Mouse (Mus musculus) hindbrain, embryonic 16.5 days (tissue): ENCODE measurements around the gene Nup188. TPM values are rescaled to one million over a fixed set of nuclear protein-coding genes. Genes with fewer than 3 reads are reported as not detected.

Experiments
- ATAC-seq: fragments of 200-750 bp; cut with Nextera tagmentation; 2 replicates; pipeline ENCODE4 v1.8.0; 2017; ENCODE audit warnings: moderate TSS enrichment, moderate library complexity
- H3K27ac ChIP-seq: fragments of 300-500 bp; sonication (generic); 2 replicates; pipeline ENCODE4 v1.5.1; 2014; ENCODE audit warnings: low read depth, mild to moderate bottlenecking, control low read depth, low read length, moderate library complexity
- H3K27me3 ChIP-seq: fragments of 300-500 bp; sonication (generic); replicated peaks from 2 replicates; pipeline ENCODE4 v1.6.1; 2014; ENCODE audit warnings: low read length; ENCODE audit not compliant: control insufficient read depth, insufficient read depth
- H3K36me3 ChIP-seq: fragments of 300-500 bp; sonication (generic); 2 replicates; pipeline ENCODE4 v1.6.1; 2014; ENCODE audit warnings: mild to moderate bottlenecking, low read length, moderate library complexity, mixed read lengths; ENCODE audit not compliant: control insufficient read depth, insufficient read depth
- H3K4me1 ChIP-seq: fragments of 300-500 bp; sonication (generic); 2 replicates; pipeline ENCODE4 v1.6.1; 2014; ENCODE audit warnings: low read depth, low read length; ENCODE audit not compliant: control insufficient read depth, insufficient read depth
- H3K4me2 ChIP-seq: fragments of 300-500 bp; sonication (generic); 2 replicates; pipeline ENCODE4 v1.6.1; 2014; ENCODE audit warnings: mild to moderate bottlenecking, low read length, control low read depth, moderate library complexity
- H3K4me3 ChIP-seq: fragments of 300-500 bp; sonication (generic); 2 replicates; pipeline ENCODE4 v1.5.1; 2014; ENCODE audit warnings: mild to moderate bottlenecking, low read length, control low read depth, moderate library complexity
- H3K9ac ChIP-seq: fragments of 300-500 bp; sonication (generic); 2 replicates; pipeline ENCODE4 v1.6.1; 2014; ENCODE audit warnings: low read depth, mild to moderate bottlenecking, control low read depth, low read length, moderate library complexity
- H3K9me3 ChIP-seq: fragments of 300-500 bp; sonication (generic); 2 replicates; pipeline ENCODE4 v1.6.1; 2014; ENCODE audit warnings: mild to moderate bottlenecking, low read length, moderate library complexity; ENCODE audit not compliant: control insufficient read depth
- whole genome bisulfite sequencing: fragments of 180-500 bp; shearing (Covaris S2); extraction: QIAGEN DNeasy Blood & Tissue Kit; methylation state at CpG from one replicate; pipeline ENCODE4 v1.1.7; 2014; 5-methylcytosine and 5-hydroxymethylcytosine counted together
- polyA plus RNA-seq: library from polyadenylated mRNA; unstranded; fragments of >200 nt; fragmentation: Nextera tagmentation; extraction: Ambion mirVana; gene quantifications from 2 replicates; pipeline ENCODE4 v1.2.1, GENCODE M21; 2015

Nup188 gene
- polyA plus RNA-seq, 1 experiment from 2014 or later, result 15.8 TPM

DNA sequence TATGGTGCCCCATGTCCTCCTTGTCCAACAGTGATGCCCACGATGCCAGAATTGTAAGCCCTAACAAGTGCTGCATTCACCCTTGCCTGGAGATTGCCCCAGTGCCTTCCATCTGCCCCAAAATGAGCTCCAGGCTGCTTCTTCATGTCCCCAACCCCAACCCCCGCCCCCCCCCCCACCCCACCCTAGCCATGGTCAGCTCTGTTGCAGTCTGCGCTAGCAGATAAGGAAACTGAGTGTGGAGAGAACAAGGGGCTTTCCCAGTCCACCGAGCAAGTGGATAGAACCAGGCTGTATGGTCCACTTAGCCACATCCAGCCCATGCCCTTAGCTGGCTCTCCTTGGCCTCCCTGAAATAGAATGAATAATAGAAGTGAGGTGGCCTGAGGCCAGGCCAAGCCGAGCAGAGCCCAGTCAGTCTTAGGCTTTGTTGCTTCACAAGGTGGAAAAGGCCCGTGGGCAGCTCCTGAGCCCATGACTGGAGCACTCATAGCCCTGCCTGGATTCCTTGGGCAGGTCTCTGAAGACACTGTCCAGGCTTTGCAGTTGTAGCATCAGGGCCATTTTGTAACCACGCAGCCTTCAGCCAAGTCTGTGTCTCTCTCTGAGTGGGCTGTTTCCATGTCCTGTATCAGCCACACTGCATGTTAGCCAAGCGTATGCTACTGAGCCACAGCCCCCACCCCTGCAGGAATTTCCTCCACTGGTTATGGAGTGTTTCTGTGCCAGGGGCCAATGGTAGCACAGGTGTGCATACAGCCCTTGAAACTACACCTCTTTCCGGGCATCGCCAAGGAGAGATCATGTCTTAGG, 94.6 kb downstream of the Nup188 start:
- Histone ChIP-seq H3K4me1 (no peaks in the 10 kb centered on the region), H3K36me3 (peaks cover 50% of the 10 kb centered on the region), H3K9ac (no peak overlapping the region), H3K27me3 (no peaks in the 10 kb centered on the region), H3K27ac (no peak overlapping the region), H3K4me2 (no peak overlapping the region), H3K4me3 (no peak overlapping the region), H3K9me3 (no peaks in the 10 kb centered on the region)
- ATAC-seq, result no peak
- WGBS, result 94% methylated on average over 9 of the region's 10 CpGs

DNA sequence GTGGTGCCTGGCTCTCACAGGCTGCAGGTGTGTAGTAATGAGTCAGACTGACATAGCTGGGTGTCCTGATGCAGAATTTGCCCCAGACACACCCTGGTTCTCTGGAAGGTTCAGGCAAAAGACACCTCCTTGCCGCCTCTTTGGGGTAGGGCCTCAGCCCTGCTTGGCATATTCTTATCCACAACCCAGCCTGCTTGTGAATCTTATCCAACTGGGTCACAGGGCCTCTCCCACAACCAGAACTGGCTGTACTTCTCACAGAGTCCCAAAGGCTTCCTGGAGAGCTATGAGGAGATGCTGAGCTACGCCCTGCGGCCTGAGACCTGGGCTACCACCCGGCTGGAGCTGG, 95.2 kb downstream of the Nup188 start:
- Histone ChIP-seq H3K9ac (no peak overlapping the region), H3K4me3 (no peak overlapping the region), H3K36me3 (peaks cover 45% of the 10 kb centered on the region), H3K27me3 (no peaks in the 10 kb centered on the region), H3K9me3 (no peaks in the 10 kb centered on the region), H3K4me1 (no peaks in the 10 kb centered on the region), H3K27ac (no peak overlapping the region), H3K4me2 (no peak overlapping the region)
- WGBS, result 96% methylated on average over 4 of the region's 4 CpGs
- no peak for ATAC-seq

GRCm38 (mm10) chr2:30384814-30385213, 98.6 kb downstream of the Nup188 start:
- no peak overlapping the region for H3K4me2 ChIP-seq
- no peak overlapping the region for H3K4me3 ChIP-seq
- H3K36me3 ChIP-seq, result peaks cover 28% of the 10 kb centered on the region
- H3K4me1 ChIP-seq, result no peaks in the 10 kb centered on the region
- no peak overlapping the region for H3K27ac ChIP-seq
- ATAC-seq, result no peak
- H3K9me3 ChIP-seq, result no peaks in the 10 kb centered on the region
- no peak overlapping the region for H3K9ac ChIP-seq
- WGBS, result 75% methylated on average over 5 of the region's 5 CpGs
- H3K27me3 ChIP-seq, result no peaks in the 10 kb centered on the region

DNA sequence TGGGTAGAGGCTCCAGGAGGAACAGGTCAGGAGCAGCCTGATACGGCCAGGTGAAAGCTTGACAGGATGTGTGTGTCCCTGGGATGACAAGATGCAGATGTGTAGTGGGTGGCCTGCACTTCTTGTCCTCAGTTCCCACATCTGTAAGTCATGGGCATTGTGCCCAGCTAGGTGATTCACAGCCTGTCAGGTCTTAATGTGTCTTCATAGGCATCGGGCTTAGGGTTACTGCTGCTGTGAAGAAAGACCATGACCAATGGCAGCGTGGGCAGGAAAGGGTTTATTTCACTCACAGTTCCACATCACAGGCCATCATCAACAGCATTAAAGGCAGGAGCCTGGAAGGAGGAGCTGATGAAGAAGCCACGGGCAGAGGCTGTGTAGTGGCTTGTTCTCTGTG, 99.4 kb downstream of the Nup188 start:
- peaks cover 26% of the 10 kb centered on the region for H3K36me3 ChIP-seq
- no peaks in the 10 kb centered on the region for H3K27me3 ChIP-seq
- H3K27ac ChIP-seq, result no peak overlapping the region
- WGBS, result 86% methylated on average over 4 of the region's 4 CpGs
- H3K9ac ChIP-seq, result no peak overlapping the region
- H3K9me3 ChIP-seq, result no peaks in the 10 kb centered on the region
- H3K4me1 ChIP-seq, result no peaks in the 10 kb centered on the region
- no peak overlapping the region for H3K4me3 ChIP-seq
- no peak for ATAC-seq
- H3K4me2 ChIP-seq, result no peak overlapping the region

- no peak overlapping the region for H3K4me3 ChIP-seq
- H3K36me3 ChIP-seq, result peaks cover 16% of the 10 kb centered on the region
- no peak for ATAC-seq
- peaks cover 8% of the 10 kb centered on the region for H3K4me1 ChIP-seq
- H3K4me2 ChIP-seq, result no peak overlapping the region
- H3K9me3 ChIP-seq, result no peaks in the 10 kb centered on the region
- WGBS, result 82% methylated on average over 9 of the region's 9 CpGs
- H3K27ac ChIP-seq, result no peak overlapping the region
- H3K27me3 ChIP-seq, result no peaks in the 10 kb centered on the region
- no peak overlapping the region for H3K9ac ChIP-seq
These were observed 100.7 kb downstream of the Nup188 start for GRCm38 (mm10) chr2:30386913-30387312.

- Histone ChIP-seq H3K27me3 (no peaks in the 10 kb centered on the region), H3K4me1 (peaks cover 17% of the 10 kb centered on the region), H3K27ac (no peak overlapping the region), H3K9me3 (no peaks in the 10 kb centered on the region), H3K36me3 (peaks cover 3% of the 10 kb centered on the region; the same call in 1 of the 2 replicates), H3K4me2 (no peak overlapping the region), H3K9ac (no peak overlapping the region), H3K4me3 (no peak overlapping the region)
- 98% methylated on average over 2 of the region's 2 CpGs for WGBS
- no peak for ATAC-seq
These were observed 102.8 kb downstream of the Nup188 start for GRCm38 (mm10) chr2:30389000-30389399.

DNA sequence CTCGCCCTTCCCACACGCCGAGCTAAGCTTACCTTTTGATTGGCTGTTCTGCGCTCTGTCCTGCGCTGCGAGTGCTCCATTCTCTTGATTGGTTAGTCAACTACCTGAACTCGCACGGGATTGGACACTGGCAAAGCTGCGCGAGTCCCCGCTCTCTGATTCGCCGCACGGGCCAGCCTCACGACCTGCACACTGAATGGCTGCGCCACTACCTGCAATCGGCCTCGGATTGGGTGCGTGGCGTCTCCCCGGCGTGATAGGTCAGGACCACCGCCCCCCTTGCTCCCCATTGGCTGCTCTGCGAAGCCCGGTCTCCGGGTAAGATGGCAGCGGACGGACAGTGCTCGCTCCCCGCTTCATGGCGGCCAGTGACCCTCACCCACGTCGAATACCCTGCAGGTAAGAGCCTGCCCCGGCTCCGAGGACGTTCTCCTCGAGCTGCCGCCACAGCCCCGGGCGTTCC, 105.9 kb downstream of the Nup188 start, which contains the start of gene Dolpp1:
Gene Dolpp1 (plus strand): TSS at position 141 of the 463 bp plus-strand sequence.
- Histone ChIP-seq H3K9me3 (no peaks in the 10 kb centered on the region), H3K9ac (peak within 1 kb of the TSS; percentile 81), H3K4me2 (peak within 1 kb of the TSS; percentile 96), H3K36me3 (peaks cover 8% of the 10 kb centered on the region), H3K27ac (peak within 1 kb of the TSS; percentile 96), H3K4me3 (peak within 1 kb of the TSS; percentile 91), H3K4me1 (peaks cover 20% of the 10 kb centered on the region), H3K27me3 (no peaks in the 10 kb centered on the region)
- WGBS, result under 1% methylated on average over 34 of the region's 40 CpGs
- ATAC-seq, result peak; percentile 98

DNA sequence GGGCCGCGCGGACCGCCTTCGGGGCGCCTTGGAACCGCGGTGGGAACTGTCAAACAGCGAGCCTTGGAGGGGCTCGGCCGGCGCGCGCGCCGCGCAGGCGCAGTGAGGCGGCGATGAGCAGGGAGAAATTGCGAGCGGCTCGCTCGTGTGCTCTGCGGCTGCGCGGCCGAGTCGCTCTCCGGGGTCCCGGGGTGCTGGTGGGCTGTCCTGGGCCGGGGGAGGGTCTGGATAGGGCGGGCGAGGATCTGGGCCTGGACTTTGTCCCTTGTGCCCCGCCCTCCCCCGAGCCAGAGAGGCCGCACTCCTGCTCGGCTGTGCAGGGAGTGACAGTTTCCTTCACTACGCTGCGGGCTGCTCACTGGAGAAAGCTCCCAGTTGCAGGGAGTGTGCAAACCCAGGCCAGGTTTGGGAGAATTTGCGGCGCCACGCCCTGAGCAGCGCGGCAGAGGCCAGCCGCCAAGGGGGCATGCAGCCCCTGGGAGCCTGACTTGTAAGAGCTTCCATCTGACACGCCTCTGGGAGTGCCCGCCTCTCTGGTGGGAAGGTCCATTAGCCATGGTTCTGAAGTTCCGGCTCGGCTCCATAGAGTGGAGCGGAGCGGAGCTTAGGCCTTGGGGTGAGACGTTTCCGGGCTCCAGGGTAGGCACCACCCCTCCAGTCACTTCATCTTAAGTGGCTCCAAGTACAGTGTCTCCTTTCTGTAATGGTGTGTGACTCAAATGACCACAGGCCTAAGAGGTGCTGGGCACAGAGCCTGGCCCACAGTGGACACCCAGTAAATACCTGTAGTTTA, 106.6 kb downstream of the Nup188 start:
- Histone ChIP-seq H3K4me2 (peak overlapping the region; percentile 96), H3K9ac (peak overlapping the region; percentile 81), H3K27me3 (no peaks in the 10 kb centered on the region), H3K4me1 (peaks cover 20% of the 10 kb centered on the region), H3K9me3 (no peaks in the 10 kb centered on the region), H3K36me3 (peaks cover 13% of the 10 kb centered on the region), H3K27ac (peak overlapping the region; percentile 96), H3K4me3 (peak overlapping the region; percentile 91)
- ATAC-seq, result peak; percentile 82
- WGBS, result 1% methylated on average over 48 of the region's 54 CpGs

- H3K36me3 ChIP-seq, result peaks cover 13% of the 10 kb centered on the region
- H3K4me3 ChIP-seq, result peak overlapping the region; percentile 91
- H3K9ac ChIP-seq, result peak overlapping the region; percentile 81
- H3K27me3 ChIP-seq, result no peaks in the 10 kb centered on the region
- peak overlapping the region; percentile 96 for H3K27ac ChIP-seq
- peaks cover 20% of the 10 kb centered on the region for H3K4me1 ChIP-seq
- no peak for ATAC-seq
- H3K4me2 ChIP-seq, result peak overlapping the region; percentile 96
- WGBS, result 75% methylated on average over 1 of the region's 1 CpGs
- no peaks in the 10 kb centered on the region for H3K9me3 ChIP-seq
These were observed 107.1 kb downstream of the Nup188 start for GRCm38 (mm10) chr2:30393370-30393656.
